Mouse (Mus musculus) embryonic facial prominence, embryonic 10.5 days (tissue): ENCODE data around the gene Zfp985. TPM values are rescaled to one million over a fixed set of nuclear protein-coding genes. Genes with fewer than 3 reads are reported as not detected.

Experiments
- polyA plus RNA-seq: library from polyadenylated mRNA; unstranded; fragments of >200 nt; fragmentation: Nextera tagmentation; extraction: Ambion mirVana; gene quantifications from 2 replicates; pipeline ENCODE4 v1.2.1, GENCODE M21; 2016

Gene Zfp985
- polyA plus RNA-seq, 1 experiment from 2014 or later: 0.17 TPM

Other genes with a start within 250 kb of the Zfp985 start
- 0.17 TPM in 1 of 2 replicates, not detected in the other for gene Zfp988, start 247.6 kb upstream of the Zfp985 start, polyA plus RNA-seq
- gene Zfp978, start 192.0 kb upstream of the Zfp985 start, polyA plus RNA-seq: 0.11 TPM in 1 of 2 replicates, not detected in the other
- 8.6 and 10.8 TPM in 2 replicates for gene Zfp982, start 60.9 kb upstream of the Zfp985 start, polyA plus RNA-seq
- gene Gm16503, start 13.1 kb upstream of the Zfp985 start, polyA plus RNA-seq: 0.20 and 0.39 TPM in 2 replicates
- gene Zfp979, start 89.2 kb downstream of the Zfp985 start, polyA plus RNA-seq: 3.1 and 3.2 TPM in 2 replicates
- not detected in 2 replicates for gene Zfp534, start 149.3 kb downstream of the Zfp985 start, polyA plus RNA-seq